Mouse (Mus musculus) embryo, embryonic 10.5 days (tissue): ENCODE measurements around the gene Cldn5.

Experiments
- DNase-seq: peaks from one replicate; pipeline ENCODE4 v3.0.0-alpha.2; 2015; ENCODE audit warnings: low spot score

Cldn5 gene

GRCm38 (mm10) chr16:18785485-18785884, 8.8 kb downstream of the Cldn5 start:
- DNase-seq: no peak

GRCm38 (mm10) chr16:18786652-18787051, 10.0 kb downstream of the Cldn5 start:
- no peak for DNase-seq

- no peak for DNase-seq
Observed at GRCm38 (mm10) chr16:18788627-18789406, 12.2 kb downstream of the Cldn5 start.

GRCm38 (mm10) chr16:18795223-18795899, 18.7 kb downstream of the Cldn5 start:
- DNase-seq: no peak

GRCm38 (mm10) chr16:18796645-18797044, 20.0 kb downstream of the Cldn5 start:
- no peak for DNase-seq

- DNase-seq: no peak
Observed at GRCm38 (mm10) chr16:18798151-18798550, 21.5 kb downstream of the Cldn5 start.

- DNase-seq: peak; percentile 51
Observed at GRCm38 (mm10) chr16:18798841-18799240, 22.2 kb downstream of the Cldn5 start.

- DNase-seq: no peak
Observed at GRCm38 (mm10) chr16:18805746-18806145, 29.1 kb downstream of the Cldn5 start.

GRCm38 (mm10) chr16:18809001-18809400, 32.4 kb downstream of the Cldn5 start:
- no peak for DNase-seq

- no peak for DNase-seq
Observed at GRCm38 (mm10) chr16:18811032-18811431, 34.4 kb downstream of the Cldn5 start.

GRCm38 (mm10) chr16:18811468-18812384, 35.1 kb downstream of the Cldn5 start, which contains the start of the genes Ufd1 and Cdc45:
Gene Ufd1, plus strand, starts transcription at chr16:18811779.
Gene Cdc45, minus strand, starts transcription at chr16:18811987.
- DNase-seq: peak; percentile 96

GRCm38 (mm10) chr16:18812385-18812910, 35.8 kb downstream of the Cldn5 start:
- DNase-seq: no peak

- no peak for DNase-seq
Observed at GRCm38 (mm10) chr16:18822356-18822755, 45.7 kb downstream of the Cldn5 start.

GRCm38 (mm10) chr16:18822925-18823324, 46.3 kb downstream of the Cldn5 start:
- no peak for DNase-seq
